Mouse (Mus musculus): ENCODE measurements at regions not wholly inside any gene's neighbourhood (a gene's known extent, or its start where the extent isn't known, plus 50 kb on each side); places are given as distances from the start of the nearest gene placed in this dataset.

DNA sequence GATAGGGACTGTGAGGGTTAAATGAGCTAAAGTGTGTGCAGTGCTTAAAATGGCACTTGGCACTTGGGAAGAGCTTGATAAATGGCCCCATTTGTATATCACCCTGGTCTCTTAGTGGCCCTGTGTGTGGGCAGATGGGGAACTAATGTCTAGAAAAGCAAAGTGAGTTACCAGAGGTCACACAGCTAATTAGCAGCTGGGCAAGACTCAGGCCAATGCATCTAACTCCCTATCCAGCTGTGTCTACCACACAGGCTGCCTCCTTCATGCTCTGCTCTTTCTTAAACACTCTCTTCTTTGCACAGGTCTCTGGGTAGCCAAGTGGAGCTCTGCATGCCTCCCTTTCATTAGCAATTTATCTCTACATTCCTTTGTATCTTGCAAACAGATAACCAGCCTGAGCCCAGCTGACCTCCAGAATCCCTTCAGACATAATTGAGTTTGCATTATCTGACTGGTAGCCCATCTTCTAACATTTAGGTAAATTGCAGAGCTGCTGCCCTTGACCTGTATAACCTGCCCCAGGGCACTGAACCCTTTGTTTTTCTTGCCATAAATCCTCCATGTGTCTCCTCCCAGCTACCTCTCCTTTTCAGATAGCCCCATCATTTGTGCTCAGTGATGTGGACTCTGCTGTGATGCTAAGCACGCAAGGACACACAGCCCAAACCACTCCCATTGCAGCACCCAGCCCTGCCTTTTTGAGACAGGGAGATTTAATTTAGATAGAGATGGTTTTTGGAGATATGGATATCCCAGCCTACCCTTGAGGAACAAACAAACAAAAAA lies 263.5 kb upstream of the Plxna2 start:
- Histone ChIP-seq H3K9me3 (replicated peaks) (no peaks in the 10 kb centered on the region), H3K4me3 (no peak overlapping the region), H3K27me3 (ENCODE audit: low read depth, poor library complexity, severe bottlenecking) (no peaks in the 10 kb centered on the region), H3K27ac (replicated peaks) (no peak overlapping the region), H3K36me3 (no peaks in the 10 kb centered on the region), H3K4me1 (peaks cover 8% of the 10 kb centered on the region)
- whole genome bisulfite sequencing = 76% methylated on average over 1 of the region's 1 CpGs
- no peak for DNase-seq (ENCODE audit: low spot score)

DNA sequence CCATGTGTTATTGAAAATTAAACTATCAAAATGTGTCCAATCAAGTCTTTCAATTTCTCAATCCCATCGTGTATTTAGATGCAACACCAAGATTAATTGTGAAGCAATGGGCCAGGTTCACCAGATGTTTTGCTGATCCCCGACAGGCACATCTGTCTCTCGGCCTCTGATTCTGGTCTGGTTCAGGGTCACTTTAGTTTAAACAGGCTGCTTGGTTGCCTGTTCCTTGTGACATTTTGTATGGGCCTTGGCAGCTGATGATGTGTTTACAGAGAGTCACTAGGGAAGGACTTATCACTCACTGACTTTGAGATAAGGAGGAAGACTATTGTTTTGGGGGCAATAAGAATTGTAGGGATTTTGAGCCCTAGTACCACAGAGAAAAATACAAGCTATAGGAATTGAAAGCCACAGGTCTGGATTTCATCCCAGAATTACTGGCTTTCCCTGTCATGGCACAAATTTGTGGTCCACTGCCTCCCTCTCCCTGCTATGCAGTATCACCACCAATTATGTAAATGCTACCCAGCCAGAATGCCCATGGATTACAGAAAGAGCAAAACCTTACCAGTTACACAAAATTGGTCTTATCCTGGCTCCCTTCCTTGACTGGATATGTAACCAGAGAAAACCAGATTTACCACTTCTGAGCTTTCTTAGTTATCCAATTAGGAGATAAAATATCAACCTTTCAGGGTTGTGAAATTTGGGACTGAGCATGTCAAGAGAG lies 272.5 kb upstream of the Plxna2 start:
- no peaks in the 10 kb centered on the region for H3K27me3 ChIP-seq (ENCODE audit: low read depth, poor library complexity, severe bottlenecking)
- 73% methylated on average over 3 of the region's 3 CpGs for WGBS
- no peak overlapping the region for H3K27ac ChIP-seq (replicated peaks)

DNA sequence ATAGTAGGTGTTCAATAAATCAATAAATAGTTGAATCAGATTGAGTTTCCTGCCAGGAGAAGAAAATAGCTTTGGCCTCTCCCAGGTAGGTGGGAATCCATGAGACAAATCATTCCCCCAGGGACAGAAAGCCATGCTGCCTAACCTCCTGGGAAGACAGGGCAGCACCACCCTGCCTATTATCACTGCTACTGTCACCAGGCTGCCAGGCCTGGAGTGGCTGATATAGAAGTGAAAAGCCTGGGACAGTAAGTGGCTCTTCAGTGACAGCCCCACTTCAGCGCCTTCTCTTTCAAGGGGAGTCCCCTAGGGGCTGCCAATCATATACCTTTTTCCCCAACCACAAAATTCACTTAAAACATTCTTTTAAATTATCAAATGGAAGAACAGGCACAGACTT lies 275.4 kb upstream of the Plxna2 start:
- Histone ChIP-seq H3K27me3 (ENCODE audit: low read depth, poor library complexity, severe bottlenecking) (no peaks in the 10 kb centered on the region), H3K9me3 (replicated peaks) (no peaks in the 10 kb centered on the region), H3K4me3 (no peak overlapping the region), H3K4me1 (peaks cover 12% of the 10 kb centered on the region), H3K36me3 (no peaks in the 10 kb centered on the region), H3K27ac (replicated peaks) (no peak overlapping the region)
- 86% methylated on average over 1 of the region's 1 CpGs for WGBS
- no peak for DNase-seq (ENCODE audit: low spot score)

More for the DNA sequence above, 272.5 kb upstream of the Plxna2 start:
- H3K9me3 ChIP-seq (replicated peaks) = no peaks in the 10 kb centered on the region
- no peak for DNase-seq (ENCODE audit: low spot score)
- H3K4me1 ChIP-seq = peaks cover 12% of the 10 kb centered on the region
- no peaks in the 10 kb centered on the region for H3K36me3 ChIP-seq
- H3K4me3 ChIP-seq = no peak overlapping the region

DNA sequence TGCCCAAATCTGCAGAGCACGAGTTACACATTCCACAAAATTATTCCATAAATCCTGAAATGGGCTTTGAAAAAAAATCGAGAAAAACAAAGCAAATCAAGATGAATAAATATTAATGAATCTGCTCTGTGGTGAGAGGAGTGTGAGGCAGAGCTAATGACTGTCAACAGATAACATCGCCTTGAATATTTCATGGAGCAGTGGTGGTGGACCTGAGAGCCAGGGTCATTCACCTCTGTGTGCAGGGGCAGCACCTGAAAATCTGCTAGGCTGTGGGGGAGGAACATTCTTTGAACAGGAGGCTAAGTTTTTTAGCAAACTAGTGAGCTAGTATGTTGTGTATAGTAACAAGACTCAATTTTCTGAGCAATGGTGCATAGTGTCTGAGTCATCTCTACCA lies 276.3 kb upstream of the Plxna2 start:
- H3K36me3 ChIP-seq = no peaks in the 10 kb centered on the region
- peaks cover 16% of the 10 kb centered on the region for H3K4me1 ChIP-seq
- 76% methylated on average over 3 of the region's 3 CpGs for WGBS
- H3K4me3 ChIP-seq = no peak overlapping the region
- H3K27ac ChIP-seq (replicated peaks) = no peak overlapping the region
- no peaks in the 10 kb centered on the region for H3K27me3 ChIP-seq (ENCODE audit: low read depth, poor library complexity, severe bottlenecking)
- no peak for DNase-seq (ENCODE audit: low spot score)
- H3K9me3 ChIP-seq (replicated peaks) = no peaks in the 10 kb centered on the region

DNA sequence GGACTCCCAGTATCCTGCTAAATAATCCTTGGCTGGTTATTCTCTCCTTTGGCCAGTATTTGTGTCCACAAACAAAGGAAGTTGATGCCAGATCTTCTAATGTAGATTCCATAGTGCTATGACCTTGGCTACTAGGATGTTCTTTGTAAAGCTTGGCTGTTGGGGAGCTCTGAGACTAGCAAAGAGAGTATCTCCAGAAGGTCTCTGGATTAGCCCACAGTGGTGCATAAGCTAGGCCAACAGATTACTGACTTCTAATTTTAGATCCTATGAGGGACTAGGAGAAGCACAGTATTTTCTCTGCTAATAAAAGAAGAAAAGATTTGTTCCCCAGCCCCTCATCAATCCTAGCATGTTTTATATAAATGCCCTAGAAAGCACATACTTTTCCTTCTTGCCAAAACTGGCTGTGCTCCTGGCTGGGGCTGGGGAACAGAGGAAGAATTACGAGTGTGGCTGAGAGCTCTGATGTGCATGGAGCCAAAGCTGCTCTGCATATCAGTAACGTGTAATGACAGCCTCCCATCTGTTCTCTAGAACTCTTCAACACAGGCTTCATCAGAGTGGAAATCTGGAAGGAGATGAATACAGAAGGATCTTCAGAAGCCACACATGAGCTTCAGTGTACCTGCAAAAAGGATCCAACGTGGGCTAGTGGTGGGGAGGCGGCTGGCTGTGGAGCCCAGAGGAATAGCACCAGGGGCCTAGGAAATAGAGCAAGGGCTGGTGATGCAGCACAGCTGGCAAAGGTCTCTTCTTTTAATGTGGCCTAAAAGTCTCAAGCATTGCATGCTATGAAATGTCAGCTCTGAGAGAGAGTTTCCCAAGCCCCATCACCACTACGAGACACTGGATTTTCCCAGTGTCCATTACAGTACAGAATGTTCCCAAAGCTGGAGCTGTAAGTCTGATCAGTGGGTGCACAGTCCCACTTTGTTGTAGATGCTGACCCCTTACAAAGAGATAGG lies 283.0 kb upstream of the Plxna2 start:
- peaks cover 31% of the 10 kb centered on the region for H3K4me1 ChIP-seq
- DNase-seq (ENCODE audit: low spot score) = no peak
- WGBS = 83% methylated on average over 5 of the region's 5 CpGs
- no peaks in the 10 kb centered on the region for H3K36me3 ChIP-seq
- peaks cover 10% of the 10 kb centered on the region; the same call in 1 of the 2 replicates for H3K27me3 ChIP-seq (ENCODE audit: low read depth, poor library complexity, severe bottlenecking)
- no peaks in the 10 kb centered on the region for H3K9me3 ChIP-seq (replicated peaks)
- no peak overlapping the region for H3K27ac ChIP-seq (replicated peaks)
- H3K4me3 ChIP-seq = no peak overlapping the region

DNA sequence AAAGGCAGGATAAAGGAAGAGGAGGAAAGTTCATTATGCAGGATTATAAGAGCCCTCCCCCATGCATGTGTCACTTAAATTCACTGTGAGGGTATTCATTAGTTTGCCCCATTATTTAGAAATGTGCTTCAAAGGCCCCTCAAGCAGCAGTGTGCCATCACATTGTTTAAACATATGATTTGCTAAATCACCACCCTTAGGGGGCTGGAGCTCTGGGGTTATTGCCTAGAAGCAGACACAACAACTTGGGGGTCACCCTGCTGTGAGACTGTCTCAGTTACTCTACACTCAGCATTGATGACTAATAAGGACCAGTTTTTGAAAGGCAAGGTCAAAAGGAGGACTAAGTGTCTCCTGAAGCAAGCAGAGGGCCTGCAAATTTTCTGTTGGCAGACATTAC lies 285.4 kb upstream of the Plxna2 start:
- DNase-seq (ENCODE audit: low spot score) = peak; percentile 32
- Histone ChIP-seq H3K4me3 (no peak overlapping the region), H3K27ac (replicated peaks) (0 out of 2 replicates have a peak overlapping the region, but pooled peaks have one; percentile 3), H3K9me3 (replicated peaks) (no peaks in the 10 kb centered on the region), H3K4me1 (peaks cover 31% of the 10 kb centered on the region), H3K36me3 (no peaks in the 10 kb centered on the region), H3K27me3 (ENCODE audit: low read depth, poor library complexity, severe bottlenecking) (peaks cover 10% of the 10 kb centered on the region; the same call in 1 of the 2 replicates)

DNA sequence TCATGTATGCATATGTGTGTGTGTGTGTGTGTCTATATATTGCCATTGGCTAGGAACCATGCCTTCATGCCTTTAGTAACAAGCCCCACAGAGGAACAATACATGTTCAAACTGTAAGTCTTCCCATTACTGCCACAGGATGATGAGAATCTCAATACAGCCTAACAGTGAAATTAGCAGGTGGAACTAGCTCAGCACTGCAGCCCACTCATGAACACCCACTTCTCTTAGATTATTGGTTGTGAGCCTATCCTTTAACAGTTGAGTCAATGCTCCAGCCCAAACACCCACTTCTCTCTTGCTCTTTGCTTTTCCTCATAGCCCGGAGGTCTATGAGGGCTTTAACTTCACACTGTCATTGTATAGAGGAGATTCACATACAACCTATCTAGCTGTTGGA lies 287.5 kb upstream of the Plxna2 start:
- Histone ChIP-seq H3K4me1 (peaks cover 16% of the 10 kb centered on the region), H3K9me3 (replicated peaks) (no peaks in the 10 kb centered on the region; the same call in 1 of the 2 replicates), H3K27ac (replicated peaks) (no peak overlapping the region), H3K27me3 (ENCODE audit: low read depth, poor library complexity, severe bottlenecking) (peaks cover 4% of the 10 kb centered on the region; the same call in 1 of the 2 replicates), H3K36me3 (no peaks in the 10 kb centered on the region), H3K4me3 (no peak overlapping the region)
- no peak for DNase-seq (ENCODE audit: low spot score)
- WGBS = 90% methylated on average over 1 of the region's 1 CpGs

DNA sequence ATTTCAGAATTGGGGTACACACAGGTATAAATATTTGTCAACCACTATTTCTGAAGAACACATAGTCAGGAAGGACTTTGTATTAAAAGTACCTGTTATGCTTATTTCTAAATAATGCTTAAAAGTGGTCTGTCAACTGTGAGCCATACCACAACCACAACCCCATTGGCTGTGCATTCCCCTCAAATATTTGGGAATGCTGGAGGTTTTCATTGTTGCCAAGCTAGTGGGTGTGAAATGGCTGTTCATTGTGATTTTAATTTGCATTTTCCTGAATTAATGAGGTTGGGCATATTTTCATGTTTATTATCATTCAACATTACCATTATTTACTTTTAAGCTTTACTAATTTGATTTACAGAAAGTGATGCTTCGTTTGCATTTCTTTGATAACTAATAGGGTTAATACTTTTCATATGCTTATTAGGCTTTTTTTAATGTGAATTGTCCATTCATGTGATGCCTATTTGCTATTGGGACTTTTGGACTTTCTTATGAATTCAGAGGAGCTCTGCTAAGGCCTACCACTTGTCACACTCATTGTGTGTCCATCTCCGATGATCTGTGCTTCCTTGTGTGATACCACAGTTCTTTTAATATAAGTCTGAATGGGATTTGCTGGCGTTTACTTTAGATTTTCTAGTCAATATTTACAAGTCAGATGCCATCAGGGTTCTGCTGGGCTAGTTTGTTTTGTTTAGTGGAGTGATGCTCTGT lies 297.5 kb upstream of the Plxna2 start:
- H3K27ac ChIP-seq (replicated peaks) = no peak overlapping the region
- no peaks in the 10 kb centered on the region for H3K36me3 ChIP-seq
- WGBS = 72% methylated on average over 3 of the region's 3 CpGs
- H3K4me3 ChIP-seq = no peak overlapping the region
- no peaks in the 10 kb centered on the region; the same call in 1 of the 2 replicates for H3K9me3 ChIP-seq (replicated peaks)
- no peaks in the 10 kb centered on the region for H3K27me3 ChIP-seq (ENCODE audit: low read depth, poor library complexity, severe bottlenecking)
- peaks cover 24% of the 10 kb centered on the region for H3K4me1 ChIP-seq
- no peak for DNase-seq (ENCODE audit: low spot score)

DNA sequence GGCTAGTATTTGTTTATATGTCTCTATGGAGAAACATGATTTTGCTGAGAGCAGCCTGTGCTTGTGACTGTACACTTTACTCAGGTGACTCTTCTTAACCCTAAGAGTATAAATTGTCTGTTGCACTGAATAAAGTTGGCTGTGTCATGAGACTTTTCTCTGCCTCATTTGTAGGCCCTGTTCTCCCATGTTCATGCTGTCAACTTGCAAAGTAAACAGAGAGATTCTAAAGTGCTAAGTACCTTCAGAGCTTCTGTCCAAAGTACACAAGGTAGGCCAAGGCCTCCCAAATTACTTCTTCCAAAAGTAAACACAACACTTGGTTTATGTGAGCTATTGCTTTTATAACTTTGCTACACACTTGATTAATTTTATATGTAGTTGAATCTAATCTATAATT lies 299.7 kb upstream of the Plxna2 start:
- peaks cover 24% of the 10 kb centered on the region for H3K4me1 ChIP-seq
- no peaks in the 10 kb centered on the region for H3K27me3 ChIP-seq (ENCODE audit: low read depth, poor library complexity, severe bottlenecking)
- no peak for DNase-seq (ENCODE audit: low spot score)
- H3K4me3 ChIP-seq = no peak overlapping the region
- no peaks in the 10 kb centered on the region for H3K36me3 ChIP-seq
- H3K27ac ChIP-seq (replicated peaks) = no peak overlapping the region
- H3K9me3 ChIP-seq (replicated peaks) = no peaks in the 10 kb centered on the region

DNA sequence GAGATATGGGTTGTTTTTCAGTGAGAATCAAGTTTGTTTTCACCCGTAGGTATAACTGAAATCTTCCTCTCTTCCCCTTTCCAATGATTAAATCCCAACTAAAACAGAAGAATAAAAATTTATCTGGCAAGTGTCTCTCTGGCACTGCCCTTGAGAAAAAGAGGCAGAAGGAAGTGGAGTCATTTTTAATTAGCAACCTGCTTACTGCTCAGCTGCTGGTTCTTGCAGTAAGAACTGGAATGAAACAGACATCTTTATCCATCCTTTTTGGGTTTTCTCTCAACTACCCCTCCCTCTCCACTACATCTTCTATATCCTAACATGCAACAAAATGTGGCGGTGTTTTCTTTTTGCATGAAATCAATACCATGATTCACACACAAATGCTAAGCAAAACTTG lies 302.4 kb upstream of the Plxna2 start:
- Histone ChIP-seq H3K4me1 (peaks cover 8% of the 10 kb centered on the region), H3K27ac (replicated peaks) (no peak overlapping the region), H3K27me3 (ENCODE audit: low read depth, poor library complexity, severe bottlenecking) (no peaks in the 10 kb centered on the region), H3K4me3 (no peak overlapping the region), H3K36me3 (no peaks in the 10 kb centered on the region), H3K9me3 (replicated peaks) (no peaks in the 10 kb centered on the region)
- 84% methylated on average over 2 of the region's 2 CpGs for WGBS
- no peak for DNase-seq (ENCODE audit: low spot score)

DNA sequence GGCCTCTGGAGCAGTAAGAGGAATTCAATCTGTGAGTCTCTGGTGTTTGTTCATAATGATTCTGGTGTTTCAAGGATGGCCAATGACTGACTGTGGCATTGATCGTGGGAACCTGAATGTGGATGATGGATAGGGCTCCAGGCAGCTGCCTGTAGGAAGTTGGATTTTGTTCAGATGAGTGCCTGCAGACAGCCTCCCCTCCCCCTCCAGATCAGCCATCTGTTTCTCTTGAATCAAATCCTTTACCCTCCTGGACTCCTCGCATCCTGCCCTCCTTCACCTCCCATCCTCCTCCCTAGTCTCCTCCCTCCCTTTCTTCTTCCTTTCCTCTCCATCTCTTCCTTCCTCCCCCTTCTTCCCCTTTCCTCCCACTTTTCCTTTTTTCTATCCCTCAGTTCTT lies 307.6 kb upstream of the Plxna2 start:
- Histone ChIP-seq H3K36me3 (no peaks in the 10 kb centered on the region), H3K9me3 (replicated peaks) (no peaks in the 10 kb centered on the region), H3K4me3 (no peak overlapping the region), H3K4me1 (peaks cover 15% of the 10 kb centered on the region), H3K27ac (replicated peaks) (peak overlapping the region; percentile 33; the same call in 1 of the 2 replicates), H3K27me3 (ENCODE audit: low read depth, poor library complexity, severe bottlenecking) (no peaks in the 10 kb centered on the region)
- WGBS = 32% methylated on average over 2 of the region's 2 CpGs
- peak; percentile 26 for DNase-seq (ENCODE audit: low spot score)

DNA sequence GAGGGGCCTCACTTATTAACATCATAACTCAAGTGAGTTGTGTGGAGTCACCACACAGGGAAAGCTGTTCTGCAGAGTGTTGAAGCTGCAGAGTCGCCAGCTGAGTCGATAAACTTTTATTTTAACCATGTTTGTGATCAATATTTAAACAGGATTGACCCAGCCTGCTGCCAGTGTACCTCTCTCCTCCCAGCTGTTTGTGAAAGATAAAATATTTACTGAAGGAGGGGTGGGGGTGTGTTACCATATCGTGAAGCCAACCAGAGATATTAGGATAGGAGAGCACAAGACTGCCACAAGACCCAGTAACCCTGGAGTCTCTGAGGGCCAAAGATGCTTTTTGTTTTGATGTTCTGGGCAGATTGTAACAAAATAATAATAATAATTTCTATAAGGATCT lies 309.4 kb upstream of the Plxna2 start:
- Histone ChIP-seq H3K27me3 (ENCODE audit: low read depth, poor library complexity, severe bottlenecking) (no peaks in the 10 kb centered on the region), H3K4me3 (no peak overlapping the region), H3K4me1 (peaks cover 15% of the 10 kb centered on the region), H3K36me3 (no peaks in the 10 kb centered on the region), H3K27ac (replicated peaks) (no peak overlapping the region), H3K9me3 (replicated peaks) (no peaks in the 10 kb centered on the region)
- DNase-seq (ENCODE audit: low spot score) = no peak
- WGBS = 87% methylated on average over 3 of the region's 3 CpGs

All from midbrain, embryonic 10.5 days (tissue).